Mouse (Mus musculus): ENCODE measurements at regions not wholly inside any gene's neighbourhood (a gene's known extent, or its start where the extent isn't known, plus 50 kb on each side); places are given as distances from the start of the nearest gene placed in this dataset.

- no peak for ATAC-seq (ENCODE audit: extremely low read depth, insufficient number of reproducible peaks, low FRiP score, poor library complexity, severe bottlenecking)
Measured at GRCm38 (mm10) chr15:59261380-59261779, 372.3 kb downstream of the Gm49356 start.

GRCm38 (mm10) chr15:59262380-59262779, 373.3 kb downstream of the Gm49356 start:
- no peak for ATAC-seq (ENCODE audit: extremely low read depth, insufficient number of reproducible peaks, low FRiP score, poor library complexity, severe bottlenecking)

- peak; percentile 96 for ATAC-seq (ENCODE audit: extremely low read depth, insufficient number of reproducible peaks, low FRiP score, poor library complexity, severe bottlenecking)
Measured at GRCm38 (mm10) chr15:59263433-59264328, 374.6 kb downstream of the Gm49356 start.
